Mouse (Mus musculus) duodenum, adult 2 months (tissue): Measurements from ENCODE around the gene Zdhhc11. TPM values are rescaled to one million over a fixed set of nuclear protein-coding genes. Genes with fewer than 3 reads are reported as not detected.

Source experiments
- polyA plus RNA-seq: library from polyadenylated mRNA; depleted of rRNA; stranded (reverse); fragments of >200 nt; gene quantifications from 2 replicates; pipeline ENCODE4 v1.2.3, GENCODE M21; 2012; ENCODE audit warnings: low replicate concordance; rRNA removed

Zdhhc11 gene
- not detected in 2 replicates for polyA plus RNA-seq

DNA sequence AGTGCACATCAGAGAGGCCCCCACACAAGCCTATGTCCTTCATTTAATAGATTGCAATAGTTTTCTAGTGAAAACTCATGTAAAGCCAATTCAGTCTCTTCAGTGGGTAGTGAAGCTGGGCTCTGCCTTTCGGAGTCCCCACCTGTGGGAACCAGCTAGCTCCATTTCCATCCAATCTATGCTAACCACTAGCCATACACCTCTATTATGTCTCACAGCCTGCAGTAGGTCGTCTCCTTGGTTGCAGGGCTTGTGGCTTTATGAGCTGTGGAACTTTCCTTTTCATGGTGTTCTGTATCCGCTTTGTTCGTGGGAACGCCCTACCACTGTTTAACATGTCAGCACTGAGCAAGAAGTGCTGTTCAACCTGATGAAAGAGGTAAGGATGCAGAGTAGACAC lies at the start of gene Zdhhc11:
Zdhhc11 (plus strand) TSS at position 301 of the 400 bp plus-strand sequence.

DNA sequence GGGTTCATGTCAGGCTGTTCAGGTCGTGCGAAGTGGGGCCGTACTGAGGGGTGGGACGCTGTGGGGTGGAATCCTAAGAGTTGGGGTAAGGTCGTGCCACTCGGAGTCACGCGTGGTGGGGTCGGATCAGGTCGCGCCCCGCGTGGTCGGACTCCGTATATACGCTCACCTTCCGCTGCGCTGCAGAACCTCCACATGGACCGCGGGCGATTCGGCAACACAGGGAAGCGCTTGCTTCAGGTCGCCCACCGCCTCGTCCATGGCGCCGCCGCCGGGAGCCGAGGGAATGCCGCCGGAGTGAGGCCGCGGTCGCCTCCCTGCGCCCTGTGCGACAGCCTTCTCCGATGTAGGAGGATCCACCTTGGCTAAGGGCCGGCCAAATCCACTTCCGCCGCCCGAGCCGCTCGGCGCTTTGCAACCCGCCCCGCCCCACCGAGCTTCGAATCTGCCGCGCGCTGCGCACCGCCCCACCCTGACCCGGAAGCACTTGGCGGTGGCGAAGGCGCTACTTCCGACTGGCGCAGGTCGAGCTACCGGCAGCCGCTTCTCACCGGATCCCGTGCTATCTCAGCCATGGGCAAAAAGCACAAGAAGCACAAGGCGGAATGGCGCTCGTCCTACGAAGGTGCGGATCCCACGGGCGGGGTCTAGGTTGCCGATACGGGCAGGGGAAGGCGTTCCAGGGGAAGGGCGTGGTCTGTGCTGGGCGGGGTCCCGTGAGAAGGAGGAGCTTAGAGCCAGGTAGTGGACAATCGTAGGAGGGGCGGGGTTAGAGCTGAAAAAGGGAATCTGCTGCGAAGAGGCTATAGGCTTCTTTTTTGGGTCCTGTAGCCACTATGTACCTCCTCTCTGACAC lies 26.1 kb upstream of the Zdhhc11 start, which contains the start of the genes Trip13 and Brd9:
Trip13 (minus strand) TSS at position 464 of the 856 bp plus-strand sequence.
Brd9 (plus strand) TSS at position 491 of the 856 bp plus-strand sequence.

GRCm38 (mm10) chr13:74008948-74009718 lies 45.5 kb downstream of the Zdhhc11 start, which contains the start of gene Tppp:
Gene Tppp, plus strand, starts transcription at chr13:74009407.

Other genes starting within 250 kb of the Zdhhc11 start
- gene Slc12a7, start 230.8 kb upstream of the Zdhhc11 start, polyA plus RNA-seq: 93.0 and 114 TPM in 2 replicates
- gene Nkd2, start 116.2 kb upstream of the Zdhhc11 start, polyA plus RNA-seq: 8.1 and 14.9 TPM in 2 replicates
- 0.37 and 0.46 TPM in 2 replicates for gene Trip13, start 26.1 kb upstream of the Zdhhc11 start, polyA plus RNA-seq
- gene Brd9, start 26.0 kb upstream of the Zdhhc11 start, polyA plus RNA-seq: 13.7 and 14.9 TPM in 2 replicates
- 2.0 and 3.4 TPM in 2 replicates for gene Tppp, start 45.6 kb downstream of the Zdhhc11 start, polyA plus RNA-seq
- gene Cep72, start 98.4 kb downstream of the Zdhhc11 start, polyA plus RNA-seq: 1.3 and 1.5 TPM in 2 replicates
- gene Slc9a3, start 157.6 kb downstream of the Zdhhc11 start, polyA plus RNA-seq: 92.8 and 104 TPM in 2 replicates
- gene Exoc3, start 244.9 kb downstream of the Zdhhc11 start, polyA plus RNA-seq: 27.8 and 29.5 TPM in 2 replicates